Mouse (Mus musculus): ENCODE data around the gene Sgip1.

Sgip1 gene

DNA sequence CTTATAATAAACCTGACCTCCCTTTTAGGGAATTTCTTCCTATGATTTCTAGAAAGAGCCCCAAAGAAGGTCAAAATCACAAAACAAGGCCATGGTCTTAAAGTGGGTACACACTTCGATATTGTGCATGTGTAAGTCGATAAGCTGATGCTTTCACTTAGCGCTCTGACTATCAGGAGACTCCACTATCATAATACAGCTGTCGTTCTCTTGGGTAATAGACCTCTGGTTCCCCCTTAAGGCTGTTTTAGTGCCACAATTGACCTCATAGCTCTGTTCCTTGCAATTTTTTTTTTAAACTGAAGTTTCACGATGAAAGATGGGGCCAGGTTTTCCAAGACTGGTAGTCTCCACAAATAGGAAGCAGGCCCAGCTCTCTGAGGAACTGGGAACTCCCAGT, 238.3 kb downstream of the Sgip1 start:
- no peak for DNase-seq

DNA sequence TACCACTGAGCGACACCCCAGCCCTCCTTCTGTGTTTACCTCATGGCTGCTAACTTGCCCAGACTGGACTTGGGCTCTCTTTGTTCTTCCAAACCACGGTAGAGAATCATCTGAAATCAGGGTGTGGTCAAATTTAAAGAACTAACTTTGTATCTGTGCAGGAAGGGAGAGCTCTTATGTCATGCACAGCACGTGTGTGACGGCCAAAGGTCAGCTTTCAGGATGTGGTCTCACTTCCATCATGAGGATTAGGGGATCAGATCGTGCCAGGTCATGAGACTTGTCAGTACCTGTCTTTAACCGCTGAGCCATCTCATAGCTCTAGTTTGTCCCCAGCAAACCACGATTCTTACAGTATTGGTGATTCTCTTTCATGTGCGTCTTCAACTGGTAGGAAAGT, 240.6 kb downstream of the Sgip1 start:
- DNase-seq, result no peak

DNA sequence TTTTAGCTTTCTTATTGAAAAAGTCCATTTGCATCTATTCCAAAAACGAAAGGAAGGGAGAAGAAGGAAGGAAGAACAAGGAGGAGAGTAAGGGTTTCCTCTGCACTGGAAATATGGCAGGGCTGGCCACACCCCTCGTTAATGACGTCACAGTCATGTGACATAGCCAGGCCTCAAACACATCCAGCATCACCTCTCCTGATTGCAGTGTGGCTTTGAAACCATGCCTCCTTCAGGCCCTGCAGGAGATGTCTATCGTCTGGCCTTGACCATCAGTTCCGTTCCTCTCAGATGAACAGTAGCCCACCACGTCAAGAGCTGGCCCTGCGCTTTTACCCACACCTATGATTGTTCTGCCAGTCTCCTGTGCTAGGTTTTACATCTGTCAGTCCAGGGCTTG, 245.1 kb downstream of the Sgip1 start:
- DNase-seq, result no peak

DNA sequence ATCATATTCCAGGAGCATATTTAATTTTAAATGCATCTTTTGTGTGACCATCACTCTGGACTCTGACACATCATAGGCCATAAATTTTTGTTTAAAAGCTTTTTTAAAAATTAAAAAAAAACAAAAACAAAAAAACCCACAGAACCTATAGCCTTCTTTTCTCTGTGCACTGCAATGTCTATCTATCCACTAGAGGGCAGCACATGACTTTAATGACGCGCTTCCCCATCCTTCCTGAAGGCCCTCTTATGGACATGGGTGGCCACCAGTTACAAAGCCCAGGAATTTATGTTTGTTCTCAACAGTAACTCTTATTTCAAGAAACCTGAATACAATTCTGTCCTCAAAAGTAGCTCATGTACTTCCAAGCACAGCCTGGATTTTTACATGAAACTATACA, 245.8 kb downstream of the Sgip1 start:
- peak; percentile 38 for DNase-seq

DNA sequence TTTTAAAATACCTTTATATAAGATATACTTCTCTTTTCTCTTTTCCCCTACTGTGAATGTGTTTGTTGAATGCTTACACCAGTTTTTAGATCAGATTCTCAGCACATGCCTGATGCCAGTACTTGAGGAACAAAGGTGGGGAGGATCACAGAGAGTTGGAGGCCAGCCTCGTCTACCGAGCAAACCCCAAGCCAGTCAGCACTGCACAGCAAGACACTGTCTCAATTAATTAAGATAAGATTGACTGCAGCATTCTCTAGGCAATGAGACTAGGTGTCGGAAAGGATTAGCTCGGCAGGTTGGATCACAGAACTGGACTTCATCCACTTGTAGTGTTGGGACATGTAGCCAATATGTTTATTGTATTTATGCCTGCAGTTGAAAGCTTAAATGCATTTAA, 246.2 kb downstream of the Sgip1 start:
- DNase-seq, result no peak

DNA sequence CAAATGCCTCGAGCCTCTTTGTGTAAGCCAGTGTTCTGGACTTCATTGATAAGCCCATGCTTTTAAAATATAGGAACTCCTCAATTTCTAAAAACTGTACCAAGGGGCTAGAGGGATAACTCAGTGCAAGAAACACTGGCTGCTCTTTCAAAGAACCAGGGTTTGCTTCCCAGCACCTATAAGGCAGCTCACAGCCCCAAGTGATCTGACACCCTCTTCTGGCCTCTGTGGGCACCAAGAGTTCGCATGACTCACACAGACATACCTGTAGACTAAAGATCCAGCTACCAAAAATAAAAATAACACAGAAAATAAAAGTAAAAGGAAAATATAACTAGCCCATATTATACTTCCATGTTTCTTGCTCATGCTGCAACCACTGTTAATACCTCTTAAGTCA, 246.7 kb downstream of the Sgip1 start:
- DNase-seq, result no peak

DNA sequence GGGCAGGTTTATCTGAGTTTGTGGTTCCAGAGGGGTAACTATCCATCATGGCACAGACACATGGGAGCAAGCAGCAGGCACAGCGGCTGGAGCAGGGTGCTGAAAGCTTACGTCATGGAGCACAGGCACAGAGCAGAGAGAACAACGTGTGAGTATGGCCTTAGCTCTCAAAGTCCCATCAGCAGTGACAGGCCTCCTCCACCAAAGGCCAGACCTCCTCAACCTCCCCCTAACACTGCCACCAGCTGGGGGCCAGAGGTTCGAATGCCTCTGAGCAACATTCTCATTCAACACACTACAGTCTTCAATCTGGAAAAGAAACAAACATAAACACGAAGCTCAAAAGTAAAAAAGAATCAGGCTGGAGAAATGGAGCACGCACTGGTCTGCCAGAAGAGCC, 247.4 kb downstream of the Sgip1 start:
- no peak for DNase-seq

DNA sequence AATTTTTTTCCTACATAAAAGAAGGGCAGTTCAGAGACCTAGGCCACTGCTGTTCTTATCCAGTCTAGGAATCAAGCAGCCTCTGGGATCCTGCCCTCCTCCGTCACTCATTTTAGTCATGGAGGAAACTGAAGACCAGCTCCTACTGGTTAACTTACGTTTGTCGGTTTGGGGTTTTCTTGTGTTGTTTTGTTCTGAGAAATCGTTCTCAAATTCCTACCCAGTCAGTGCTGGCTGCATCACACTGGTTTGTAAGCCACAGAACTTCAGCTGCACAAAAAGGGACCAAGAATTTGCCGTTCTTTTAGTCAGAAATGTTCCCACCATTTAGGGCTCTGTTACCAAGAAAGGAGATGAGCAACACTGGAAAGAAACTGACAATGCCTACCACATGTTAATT, 248.3 kb downstream of the Sgip1 start:
- no peak for DNase-seq

DNA sequence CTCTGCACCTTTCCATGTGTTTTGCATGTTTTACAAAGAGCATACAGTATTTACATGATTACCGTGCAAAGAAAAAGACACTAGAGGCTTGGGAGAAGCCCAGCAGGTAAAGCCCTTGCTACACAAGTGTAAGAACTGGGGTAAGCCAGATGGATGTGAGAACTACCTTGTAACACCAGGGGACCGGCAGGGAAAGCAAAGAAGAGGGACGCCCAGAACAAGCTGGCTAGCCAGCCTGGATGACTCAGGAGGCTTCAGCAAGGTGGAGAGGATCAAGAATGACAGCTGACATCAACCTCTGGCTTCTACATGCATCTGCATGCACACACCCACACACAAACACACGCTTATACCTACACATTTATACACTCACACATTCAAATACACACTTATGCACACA, 248.9 kb downstream of the Sgip1 start:
- DNase-seq, result no peak

DNA sequence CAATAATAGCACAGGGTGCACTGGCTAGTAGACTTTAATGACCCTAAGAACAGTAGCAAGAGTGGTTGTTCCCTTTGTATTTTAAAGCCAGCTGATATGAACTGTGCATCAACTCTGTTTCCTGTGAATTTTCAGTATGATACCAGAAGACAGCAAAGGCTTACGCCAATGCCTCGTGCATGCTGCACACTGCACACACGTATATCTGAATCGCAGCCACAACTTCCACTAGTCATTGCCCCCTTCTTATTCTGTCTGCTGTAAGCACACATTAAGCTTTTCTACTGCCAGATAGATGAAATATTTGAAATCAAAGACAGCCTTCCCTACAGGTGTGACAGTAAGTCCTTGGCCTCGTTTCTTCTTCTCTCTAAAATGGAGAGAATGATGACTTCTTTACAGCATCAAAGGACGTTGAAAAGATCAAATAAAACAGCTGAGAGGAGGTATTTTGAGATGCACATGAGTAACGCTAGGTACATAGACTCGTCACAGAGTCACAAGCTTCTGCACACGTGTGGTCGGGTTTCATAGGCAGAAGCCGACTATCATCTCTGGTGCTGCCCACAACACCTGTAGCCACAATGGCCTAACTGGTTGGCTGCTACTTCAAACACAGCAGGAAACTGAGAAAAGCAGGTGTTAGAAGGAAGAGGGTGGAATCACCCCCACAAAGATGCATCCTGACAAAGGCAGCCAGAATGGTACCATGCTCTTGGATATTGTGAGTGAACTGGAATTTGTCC, 249.7 kb downstream of the Sgip1 start:
- DNase-seq, result no peak

DNA sequence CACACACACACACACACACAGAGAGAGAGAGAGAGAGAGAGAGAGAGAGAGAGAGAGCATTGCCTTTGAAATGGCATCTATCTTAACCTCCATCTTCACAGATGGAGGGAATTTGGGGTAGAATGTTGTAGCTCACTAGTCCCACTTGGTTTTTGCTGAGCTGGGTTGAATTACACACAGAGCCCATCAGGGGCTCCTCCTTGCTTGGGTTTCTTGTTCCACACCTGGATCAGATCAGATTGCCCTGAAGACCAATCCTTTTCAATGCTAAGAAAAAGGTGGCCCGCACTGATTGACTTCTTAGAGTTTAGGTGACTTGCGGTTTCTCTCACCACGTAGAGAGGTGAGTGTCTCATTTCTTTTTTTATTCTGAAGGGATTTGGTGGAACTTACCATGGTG, 250.6 kb downstream of the Sgip1 start:
- no peak for DNase-seq

DNA sequence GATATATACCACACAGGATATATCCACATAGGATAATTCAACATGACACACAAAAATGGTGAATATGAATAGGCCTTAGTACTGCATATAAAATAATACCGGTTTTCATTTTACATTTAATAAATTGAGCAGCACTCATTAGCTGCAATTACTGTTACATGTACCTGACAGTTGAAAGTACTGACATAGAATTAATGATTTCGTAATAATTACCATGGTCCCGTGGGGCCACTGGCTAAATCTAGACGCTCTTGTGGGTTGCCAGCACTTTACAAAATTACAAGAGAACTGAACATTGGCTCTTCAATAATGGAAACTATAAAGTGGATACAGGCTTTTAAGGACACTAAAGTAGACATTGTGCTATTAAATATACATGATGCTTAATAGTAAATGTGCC, 263.6 kb downstream of the Sgip1 start:
- no peak for DNase-seq

DNA sequence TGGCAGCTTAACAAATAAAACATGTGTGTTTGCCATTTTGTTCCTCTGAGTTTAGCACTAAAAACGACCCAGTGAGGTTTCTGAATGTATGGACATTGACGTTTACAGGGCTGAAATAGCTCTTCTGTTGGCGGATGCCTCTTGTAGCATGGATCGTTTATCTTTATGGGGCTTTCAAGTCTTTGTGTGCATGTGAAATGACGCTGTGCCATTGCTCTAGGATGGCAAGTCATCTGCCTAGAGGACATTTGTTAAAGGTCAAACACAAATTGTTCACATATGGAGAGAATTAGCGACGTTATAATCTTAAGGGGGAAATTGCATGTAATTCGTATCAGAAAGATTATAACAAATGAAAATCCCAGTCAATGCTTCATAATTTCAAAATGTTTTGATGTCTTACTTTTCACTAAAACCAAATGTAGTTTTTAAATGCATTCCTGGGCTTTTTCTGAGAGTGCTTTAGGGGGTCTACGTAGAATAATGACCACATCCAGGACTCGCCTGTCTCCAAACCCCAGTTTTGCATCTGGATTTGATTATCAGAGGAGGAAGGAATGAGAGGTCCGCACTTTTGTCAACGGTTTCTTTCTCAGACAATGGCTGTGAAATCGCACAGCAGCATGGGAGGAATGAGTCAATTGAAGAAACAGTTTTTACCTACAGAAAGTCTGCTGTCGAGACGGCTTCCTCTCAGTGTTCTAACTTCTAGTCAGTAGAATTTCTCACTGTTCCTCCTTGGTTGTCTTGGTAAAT, 264.3 kb downstream of the Sgip1 start:
- DNase-seq, result no peak

DNA sequence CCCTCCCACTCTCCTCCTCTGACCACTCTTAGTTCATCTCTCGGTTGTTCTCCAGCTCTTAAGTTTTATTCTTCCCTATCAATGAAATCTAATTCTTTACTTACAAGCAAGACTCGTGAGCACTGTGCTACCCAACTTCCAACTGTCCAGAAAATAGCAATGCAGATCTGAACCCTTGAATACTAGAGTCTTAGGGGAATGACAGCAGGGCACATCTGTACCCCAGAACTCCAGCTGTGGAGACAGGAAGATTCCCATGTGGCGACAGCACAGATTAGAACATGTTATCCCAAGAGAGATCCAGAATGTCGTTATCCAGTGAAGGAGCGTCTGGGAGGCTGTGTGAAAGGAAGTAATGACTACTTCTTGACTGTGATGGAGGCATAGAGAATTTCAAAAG, 265.2 kb downstream of the Sgip1 start:
- no peak for DNase-seq

DNA sequence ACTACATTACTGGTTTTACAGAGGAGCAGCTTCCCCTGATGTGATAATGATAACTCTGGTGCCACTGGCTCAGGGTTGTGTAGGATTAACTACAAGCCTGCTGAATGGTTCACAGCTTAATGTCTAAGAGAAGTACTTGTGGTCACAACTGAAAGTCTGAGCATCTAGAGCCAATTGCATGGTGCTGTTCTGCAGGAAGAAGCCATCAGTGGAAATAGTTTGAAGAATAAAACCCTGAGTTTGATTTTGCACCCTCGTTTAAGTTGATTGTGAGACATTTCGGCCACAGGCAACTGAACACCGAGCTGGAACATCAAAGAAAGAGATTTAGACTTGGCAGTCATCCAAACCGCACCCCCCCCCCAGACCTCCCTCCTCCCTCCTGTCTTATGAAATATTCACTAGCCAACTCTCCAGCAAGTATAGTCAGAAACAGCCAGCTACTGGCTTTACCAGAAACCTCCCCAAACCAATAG, 265.9 kb downstream of the Sgip1 start:
- DNase-seq, result no peak

DNA sequence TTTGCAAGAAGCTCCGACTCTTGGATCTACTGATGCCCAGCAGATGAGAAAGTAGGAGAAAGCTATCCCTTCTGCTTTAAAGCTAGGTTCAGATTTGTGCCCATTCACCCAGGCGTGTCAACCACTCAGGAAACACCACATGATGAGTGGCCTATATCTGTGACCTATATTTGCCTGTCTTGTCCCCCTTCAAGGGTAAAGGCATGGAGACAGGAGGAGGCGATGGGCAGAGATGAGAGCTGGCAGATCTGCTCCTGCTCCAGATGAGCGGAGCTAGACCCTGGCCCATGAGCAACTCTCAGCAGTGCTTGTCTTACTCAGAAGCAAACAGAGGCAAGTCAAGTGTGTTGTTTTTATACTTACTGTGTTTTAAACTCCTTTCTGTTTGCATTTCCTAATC, 269.6 kb downstream of the Sgip1 start:
- no peak for DNase-seq

DNA sequence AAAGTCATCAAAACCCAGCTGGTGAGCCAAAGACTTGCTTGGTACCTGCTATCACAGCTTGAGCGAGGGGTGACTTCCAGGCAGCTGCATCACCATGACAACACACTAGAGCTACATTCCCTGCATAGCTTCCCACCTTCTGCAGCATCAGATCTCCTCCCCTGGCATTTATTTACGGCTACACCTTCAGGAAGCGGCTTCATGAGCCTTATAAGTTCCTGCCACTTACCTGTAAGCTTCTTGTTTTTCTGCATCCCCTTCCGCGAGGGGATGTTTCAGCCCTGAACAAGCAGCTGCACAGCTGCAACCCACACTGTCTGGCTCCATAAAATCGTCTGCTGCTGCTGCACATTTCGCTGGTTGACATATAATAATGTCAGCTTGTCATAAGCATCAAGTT, 270.7 kb downstream of the Sgip1 start:
- no peak for DNase-seq

DNA sequence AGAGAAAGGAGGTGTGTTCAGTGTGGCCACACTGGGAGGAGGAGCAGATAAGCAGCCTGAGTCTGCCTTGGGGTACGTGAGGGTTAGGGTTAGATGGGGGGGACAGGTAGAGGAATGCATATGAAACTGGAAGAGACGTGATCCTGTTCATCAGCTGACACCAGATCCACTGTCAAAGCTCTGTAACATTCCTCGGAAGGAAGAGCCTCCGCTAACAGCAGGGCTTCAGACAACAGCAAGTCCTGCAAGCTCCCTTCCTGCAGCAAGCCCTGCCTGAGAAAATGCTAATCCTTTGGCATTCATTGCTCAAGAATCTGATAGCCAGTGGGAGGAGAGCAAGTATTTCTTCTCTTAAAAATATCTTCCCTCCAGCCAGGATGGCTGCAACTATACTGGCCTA, 272.4 kb downstream of the Sgip1 start:
- no peak for DNase-seq

All from cerebellum, adult 9-11 months (tissue).